Mouse (Mus musculus) hindbrain, embryonic 11.5 days (tissue): ENCODE measurements around the gene Gm20458. TPM values are rescaled to one million over a fixed set of nuclear protein-coding genes. Genes with fewer than 3 reads are reported as not detected.

Experiments used
- ATAC-seq: fragments of 200-750 bp; cut with Nextera tagmentation; 2 replicates; pipeline ENCODE4 v1.8.0; 2017; ENCODE audit warnings: mild to moderate bottlenecking, moderate TSS enrichment, moderate library complexity; ENCODE audit not compliant: low FRiP score
- DNase-seq: peaks from one replicate; pipeline ENCODE4 v3.0.0-alpha.2; 2015; ENCODE audit warnings: low spot score
- H3K27ac ChIP-seq: fragments of 300-500 bp; sonication (generic); 2 replicates; pipeline ENCODE4 v1.5.1; 2014; ENCODE audit warnings: mild to moderate bottlenecking, low read depth, low read length
- H3K27me3 ChIP-seq: fragments of 300-500 bp; sonication (generic); 2 replicates; pipeline ENCODE4 v1.6.1; 2014; ENCODE audit warnings: mild to moderate bottlenecking, low read length, moderate library complexity, mixed read lengths; ENCODE audit not compliant: control insufficient read depth, insufficient read depth
- H3K36me3 ChIP-seq: fragments of 300-500 bp; sonication (generic); 2 replicates; pipeline ENCODE4 v1.6.1; 2014; ENCODE audit warnings: mild to moderate bottlenecking, low read length, moderate library complexity, mixed read lengths; ENCODE audit not compliant: control insufficient read depth, insufficient read depth
- H3K4me1 ChIP-seq: fragments of 300-500 bp; sonication (generic); replicated peaks from 2 replicates; pipeline ENCODE4 v1.6.1; 2014; ENCODE audit warnings: low read length, mixed read lengths; ENCODE audit not compliant: control insufficient read depth, insufficient read depth
- H3K4me2 ChIP-seq: fragments of 300-500 bp; sonication (generic); replicated peaks from 2 replicates; pipeline ENCODE4 v1.6.1; 2014; ENCODE audit warnings: mild to moderate bottlenecking, low read depth, low read length
- H3K4me3 ChIP-seq: fragments of 300-500 bp; sonication (generic); 2 replicates; pipeline ENCODE4 v1.5.1; 2014; ENCODE audit warnings: low read depth, low read length
- H3K9ac ChIP-seq: fragments of 300-500 bp; sonication (generic); 2 replicates; pipeline ENCODE4 v1.6.1; 2014; ENCODE audit warnings: low read depth, low read length
- H3K9me3 ChIP-seq: fragments of 300-500 bp; sonication (generic); 2 replicates; pipeline ENCODE4 v1.6.1; 2016; ENCODE audit warnings: low read length; ENCODE audit not compliant: control insufficient read depth
- WGBS: fragments of 180-500 bp; shearing (Covaris S2); extraction: QIAGEN DNeasy Blood & Tissue Kit; methylation state at CpG from one replicate; pipeline ENCODE4 v1.1.7; 2014; 5-methylcytosine and 5-hydroxymethylcytosine counted together
- polyA plus RNA-seq: library from polyadenylated mRNA; unstranded; fragments of >200 nt; fragmentation: Nextera tagmentation; extraction: Ambion mirVana; gene quantifications from 2 replicates; pipeline ENCODE4 v1.2.1, GENCODE M21; 2014

The Gm20458 gene
- polyA plus RNA-seq, 1 experiment from 2014 or later = 4.8 TPM

DNA sequence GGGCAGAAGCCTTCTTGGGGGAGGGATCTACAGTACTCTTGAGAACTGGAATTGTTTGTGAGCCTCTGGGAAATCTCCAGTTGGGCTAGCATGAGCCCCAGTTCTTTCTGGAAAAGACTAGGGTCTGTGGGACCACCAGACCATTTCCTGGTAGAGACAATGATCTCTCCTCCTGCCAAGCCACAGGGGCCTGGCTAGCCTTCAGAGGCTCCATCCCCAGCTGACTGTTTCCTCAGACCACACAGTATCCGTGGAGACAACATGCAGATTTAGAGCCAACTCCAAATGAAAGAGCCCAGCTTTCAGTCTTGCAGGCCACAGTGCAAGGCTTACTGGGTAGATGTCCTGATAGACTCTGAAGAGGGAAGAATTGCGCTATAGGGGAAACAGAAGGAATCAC lies 33.4 kb downstream of the Gm20458 start:
- H3K9me3 ChIP-seq = no peaks in the 10 kb centered on the region
- DNase-seq (no peak), ATAC-seq (no peak)
- H3K4me2 ChIP-seq = no peak overlapping the region
- H3K4me1 ChIP-seq = no peaks in the 10 kb centered on the region; the same call in 1 of the 2 replicates
- no peaks in the 10 kb centered on the region for H3K36me3 ChIP-seq
- 54% methylated on average over 2 of the region's 2 CpGs for WGBS
- H3K9ac ChIP-seq = no peak overlapping the region
- H3K27me3 ChIP-seq = no peaks in the 10 kb centered on the region
- H3K27ac ChIP-seq = no peak overlapping the region
- H3K4me3 ChIP-seq = no peak overlapping the region

DNA sequence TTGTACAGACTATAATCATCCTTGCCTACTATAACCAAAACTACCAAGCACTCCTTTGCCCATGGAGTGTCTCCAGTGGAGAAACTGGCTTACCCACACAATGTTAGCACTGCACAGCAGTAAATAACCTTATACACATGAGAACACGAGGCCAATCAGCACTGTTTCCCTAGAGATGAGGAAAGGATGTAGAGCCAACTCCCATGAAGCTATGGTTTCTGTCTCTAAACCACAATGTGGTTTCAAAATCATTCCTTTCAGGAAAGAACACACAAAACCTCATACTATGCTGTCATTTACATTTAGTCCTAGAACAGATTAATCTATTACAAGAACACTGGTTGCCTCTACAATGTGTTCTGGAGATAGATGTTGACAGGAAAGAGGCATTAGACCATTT lies 35.6 kb downstream of the Gm20458 start:
- H3K9ac ChIP-seq = no peak overlapping the region
- H3K4me2 ChIP-seq = no peak overlapping the region
- WGBS = 78% methylated on average over 1 of the region's 1 CpGs
- H3K4me3 ChIP-seq = no peak overlapping the region
- no peaks in the 10 kb centered on the region for H3K36me3 ChIP-seq
- ATAC-seq (no peak), DNase-seq (no peak)
- H3K4me1 ChIP-seq = no peaks in the 10 kb centered on the region; the same call in 1 of the 2 replicates
- no peaks in the 10 kb centered on the region for H3K9me3 ChIP-seq
- H3K27me3 ChIP-seq = no peaks in the 10 kb centered on the region
- H3K27ac ChIP-seq = no peak overlapping the region

DNA sequence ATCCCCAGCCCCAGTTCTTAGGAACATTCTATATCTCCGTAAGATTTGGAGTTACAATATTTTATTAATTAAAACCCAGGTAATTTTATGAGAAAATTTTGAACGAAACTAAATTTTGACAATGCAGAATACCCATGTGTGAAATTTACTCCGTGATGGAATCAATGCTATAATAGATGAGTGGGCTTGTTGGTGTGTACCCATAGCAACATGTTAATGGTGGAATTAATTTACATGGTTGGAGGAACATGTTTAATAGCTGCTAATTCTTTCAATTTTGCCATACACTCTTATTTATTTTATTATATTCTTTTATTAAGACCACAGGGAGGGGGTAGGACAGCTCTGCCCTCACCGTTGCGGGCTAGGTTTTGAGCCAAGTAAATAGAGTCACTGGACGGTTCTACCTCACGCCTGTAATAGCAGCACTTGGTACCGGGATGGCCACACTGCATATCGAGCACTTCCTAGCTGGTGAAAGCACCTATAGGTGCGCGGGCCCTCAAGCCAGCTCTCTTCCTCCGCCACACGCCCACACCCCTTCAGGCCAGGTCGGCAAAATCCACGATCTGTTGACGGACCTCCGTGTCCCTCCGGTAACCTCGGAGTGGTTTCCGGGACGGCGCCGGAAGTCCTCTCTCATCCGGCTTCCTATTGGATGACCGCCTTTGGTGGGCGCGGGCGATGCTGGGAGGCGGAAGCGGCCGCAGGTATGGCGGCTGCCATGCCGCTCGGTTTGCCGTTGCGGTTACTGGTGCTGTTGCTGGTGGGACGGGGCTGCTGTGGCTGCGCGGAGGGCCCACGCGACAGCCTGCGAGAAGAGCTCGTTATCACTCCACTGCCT lies 36.3 kb downstream of the Gm20458 start, which contains the start of gene Pigt:
Gene Pigt, plus strand, starts transcription at position 674 of the 844 bp plus-strand sequence.
- Histone ChIP-seq H3K4me1 (no peaks in the 10 kb centered on the region; the same call in 1 of the 2 replicates), H3K9ac (peak within 1 kb of the TSS; percentile 74), H3K4me3 (peak within 1 kb of the TSS; percentile 89), H3K27ac (no peak within 1 kb of the TSS), H3K9me3 (no peaks in the 10 kb centered on the region), H3K27me3 (no peaks in the 10 kb centered on the region), H3K4me2 (peak within 1 kb of the TSS; percentile 54), H3K36me3 (no peaks in the 10 kb centered on the region)
- DNase-seq (peak; percentile 87), ATAC-seq (peak; percentile 92)
- 5% methylated on average over 35 of the region's 43 CpGs for WGBS

DNA sequence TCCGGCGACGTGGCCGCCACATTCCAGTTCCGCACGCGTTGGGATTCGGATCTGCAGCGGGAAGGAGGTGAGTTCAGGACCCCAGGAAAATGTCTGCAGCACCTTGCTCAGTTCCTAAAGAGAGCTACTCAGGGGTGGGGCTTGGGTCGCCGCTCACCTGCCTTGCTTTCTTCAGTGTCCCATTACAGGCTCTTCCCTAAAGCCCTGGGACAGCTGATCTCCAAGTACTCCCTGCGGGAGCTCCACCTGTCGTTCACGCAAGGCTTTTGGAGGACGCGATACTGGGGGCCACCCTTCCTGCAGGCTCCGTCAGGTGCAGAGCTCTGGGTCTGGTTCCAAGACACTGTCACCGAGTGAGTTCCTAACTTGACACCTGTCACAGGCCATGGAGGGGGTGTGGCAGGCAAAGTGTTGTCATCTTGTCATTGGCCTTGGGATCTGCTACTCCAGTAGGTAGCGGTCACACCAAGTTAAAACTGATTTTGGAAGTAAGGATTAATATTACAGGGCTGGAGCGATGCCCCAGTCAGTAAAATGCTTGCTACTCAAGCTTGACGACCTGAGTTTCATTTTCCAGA lies 37.0 kb downstream of the Gm20458 start:
- Histone ChIP-seq H3K4me1 (no peaks in the 10 kb centered on the region; the same call in 1 of the 2 replicates), H3K9me3 (no peaks in the 10 kb centered on the region), H3K4me2 (peak overlapping the region; percentile 54), H3K9ac (peak overlapping the region; percentile 74), H3K27me3 (no peaks in the 10 kb centered on the region), H3K4me3 (peak overlapping the region; percentile 89), H3K27ac (no peak overlapping the region), H3K36me3 (no peaks in the 10 kb centered on the region)
- 6% methylated on average over 21 of the region's 21 CpGs for WGBS
- no peak for DNase-seq
- ATAC-seq = peak; percentile 49

DNA sequence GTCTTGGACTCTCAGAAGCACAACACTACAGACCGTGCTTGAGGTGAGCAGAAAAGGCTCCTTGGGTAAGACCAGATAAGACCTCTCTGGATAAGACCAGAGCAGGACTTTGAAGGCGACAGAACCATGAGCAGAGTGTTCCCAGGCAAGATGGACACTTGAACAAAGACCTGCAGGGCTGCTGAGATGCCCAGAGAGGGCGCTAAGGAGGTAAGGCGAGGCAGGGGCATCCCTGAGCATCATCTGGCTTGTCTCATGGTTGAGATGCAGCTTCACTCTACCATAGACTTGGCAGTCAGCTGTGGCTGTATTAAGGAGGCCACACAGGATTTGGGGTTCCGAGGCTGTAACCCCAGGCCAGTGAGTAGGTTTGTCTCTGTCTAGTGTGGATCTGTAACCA lies 38.5 kb downstream of the Gm20458 start:
- WGBS = 68% methylated on average over 5 of the region's 5 CpGs
- Histone ChIP-seq H3K4me1 (no peaks in the 10 kb centered on the region; the same call in 1 of the 2 replicates), H3K4me2 (no peak overlapping the region), H3K27ac (no peak overlapping the region), H3K27me3 (no peaks in the 10 kb centered on the region), H3K9ac (no peak overlapping the region), H3K4me3 (no peak overlapping the region), H3K9me3 (peaks cover 3% of the 10 kb centered on the region; the same call in 1 of the 2 replicates), H3K36me3 (peaks cover 8% of the 10 kb centered on the region)
- no peak for DNase-seq
- ATAC-seq = no peak

DNA sequence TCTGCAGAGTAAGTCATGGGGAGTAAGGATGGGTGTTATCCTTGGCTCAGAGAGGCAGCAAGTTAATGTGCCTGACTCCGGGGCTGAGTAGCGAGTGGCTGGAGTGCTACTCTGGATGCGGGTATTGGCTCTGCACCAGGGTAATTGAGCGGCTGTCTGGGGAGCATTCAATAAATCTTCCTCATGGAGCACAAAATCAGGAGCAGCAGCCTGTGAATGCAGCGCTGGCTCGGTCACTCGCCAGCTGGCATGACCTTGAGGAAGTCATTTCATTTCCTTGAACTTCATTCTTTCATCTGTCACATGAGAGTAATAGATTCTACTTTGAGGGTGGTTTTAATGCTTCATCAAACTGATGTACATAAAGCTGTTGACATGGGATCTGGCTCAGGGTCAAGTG lies 39.7 kb downstream of the Gm20458 start:
- Histone ChIP-seq H3K4me1 (no peaks in the 10 kb centered on the region; the same call in 1 of the 2 replicates), H3K27ac (no peak overlapping the region), H3K4me2 (no peak overlapping the region), H3K4me3 (no peak overlapping the region), H3K27me3 (no peaks in the 10 kb centered on the region), H3K9me3 (peaks cover 3% of the 10 kb centered on the region; the same call in 1 of the 2 replicates), H3K9ac (no peak overlapping the region), H3K36me3 (peaks cover 16% of the 10 kb centered on the region)
- 87% methylated on average over 7 of the region's 7 CpGs for WGBS
- DNase-seq (no peak), ATAC-seq (no peak)

DNA sequence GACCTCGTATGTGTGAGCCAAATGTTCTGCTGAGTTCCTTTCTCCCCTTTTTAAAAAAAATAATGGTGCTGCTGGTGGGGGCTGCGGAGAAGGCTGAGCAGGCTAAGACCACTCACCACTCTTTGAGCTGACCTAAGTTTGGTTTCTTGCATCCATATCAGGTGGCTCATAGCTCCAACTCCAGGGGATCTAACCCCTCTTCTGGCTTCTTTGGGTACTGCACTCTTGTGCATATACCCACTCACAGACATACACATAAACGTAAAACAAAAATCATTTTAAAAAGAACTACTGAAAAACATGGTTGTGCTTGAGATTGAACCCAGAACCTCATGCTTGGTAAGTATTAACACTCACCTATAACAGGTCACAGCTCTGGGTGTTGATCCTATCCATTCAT lies 44.2 kb downstream of the Gm20458 start:
- no peak overlapping the region for H3K9ac ChIP-seq
- H3K4me2 ChIP-seq = no peak overlapping the region
- H3K27me3 ChIP-seq = no peaks in the 10 kb centered on the region
- H3K27ac ChIP-seq = no peak overlapping the region
- no peak for ATAC-seq
- H3K4me3 ChIP-seq = no peak overlapping the region
- peaks cover 16% of the 10 kb centered on the region for H3K36me3 ChIP-seq
- no peak for DNase-seq
- WGBS = 94% methylated on average over 3 of the region's 3 CpGs
- peaks cover 3% of the 10 kb centered on the region; the same call in 1 of the 2 replicates for H3K9me3 ChIP-seq
- H3K4me1 ChIP-seq = no peaks in the 10 kb centered on the region

DNA sequence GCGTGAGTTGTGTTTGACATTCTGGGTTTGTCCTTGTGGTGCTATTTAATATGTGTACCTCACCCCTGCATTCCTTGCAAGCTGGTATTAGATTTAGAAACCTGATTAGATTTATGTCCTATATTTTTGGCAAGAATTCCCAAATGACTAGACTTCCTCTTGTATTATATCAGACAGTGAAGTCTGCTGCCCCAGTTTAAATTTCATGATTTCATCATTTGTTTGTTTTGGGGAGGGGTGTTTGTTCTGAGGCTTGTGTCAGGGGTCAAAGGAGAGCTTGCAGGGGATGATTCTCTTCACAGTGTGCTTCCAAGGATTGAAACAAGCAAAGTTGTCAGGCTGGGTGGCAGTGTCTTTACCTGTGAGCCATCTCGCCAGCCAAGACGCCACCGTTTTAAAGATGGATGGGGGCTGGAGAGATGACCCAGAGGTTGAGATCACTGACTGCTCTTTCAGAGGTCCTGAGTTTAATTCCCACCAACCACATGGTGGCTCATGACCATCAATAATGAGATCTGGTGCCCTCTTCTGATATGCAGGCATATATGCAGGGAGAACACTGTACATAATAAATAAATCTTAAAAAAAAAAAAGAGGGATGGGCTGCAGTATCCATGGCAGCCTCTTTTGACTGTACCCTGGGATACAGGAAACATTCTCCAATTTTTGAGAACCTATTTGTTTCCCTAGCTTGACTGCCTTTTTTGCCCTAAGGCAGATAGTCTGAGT lies 45.0 kb downstream of the Gm20458 start:
- Histone ChIP-seq H3K27me3 (no peaks in the 10 kb centered on the region), H3K4me1 (no peaks in the 10 kb centered on the region), H3K36me3 (peaks cover 16% of the 10 kb centered on the region), H3K9me3 (peaks cover 3% of the 10 kb centered on the region; the same call in 1 of the 2 replicates), H3K4me2 (no peak overlapping the region), H3K27ac (no peak overlapping the region), H3K4me3 (no peak overlapping the region), H3K9ac (no peak overlapping the region)
- DNase-seq (no peak), ATAC-seq (no peak)
- WGBS = 94% methylated on average over 4 of the region's 4 CpGs
